Mouse (Mus musculus) cortical plate, adult 2 months (tissue): ENCODE measurements around the gene Usp3.

ENCODE experiments used
- CTCF ChIP-seq: fragments of 200-500 bp; IDR thresholded peaks from 2 replicates; pipeline ENCODE4 v1.5.1; 2011; ENCODE audit warnings: mild to moderate bottlenecking, control low read depth, low read length; ENCODE audit not compliant: insufficient read depth; ENCODE audit errors: extremely low read depth
- POLR2A ChIP-seq: fragments of 200-500 bp; IDR thresholded peaks from 2 replicates; pipeline ENCODE4 v1.6.1; 2011; ENCODE audit warnings: mild to moderate bottlenecking, low read length, control low read depth; ENCODE audit not compliant: insufficient read depth; ENCODE audit errors: extremely low read depth

- TF ChIP-seq CTCF (no peak), POLR2A (no peak)
Observed at GRCm38 (mm10) chr9:66623627-66624026, 30.7 kb upstream of the Usp3 start.
